In the genomic region with DNA sequence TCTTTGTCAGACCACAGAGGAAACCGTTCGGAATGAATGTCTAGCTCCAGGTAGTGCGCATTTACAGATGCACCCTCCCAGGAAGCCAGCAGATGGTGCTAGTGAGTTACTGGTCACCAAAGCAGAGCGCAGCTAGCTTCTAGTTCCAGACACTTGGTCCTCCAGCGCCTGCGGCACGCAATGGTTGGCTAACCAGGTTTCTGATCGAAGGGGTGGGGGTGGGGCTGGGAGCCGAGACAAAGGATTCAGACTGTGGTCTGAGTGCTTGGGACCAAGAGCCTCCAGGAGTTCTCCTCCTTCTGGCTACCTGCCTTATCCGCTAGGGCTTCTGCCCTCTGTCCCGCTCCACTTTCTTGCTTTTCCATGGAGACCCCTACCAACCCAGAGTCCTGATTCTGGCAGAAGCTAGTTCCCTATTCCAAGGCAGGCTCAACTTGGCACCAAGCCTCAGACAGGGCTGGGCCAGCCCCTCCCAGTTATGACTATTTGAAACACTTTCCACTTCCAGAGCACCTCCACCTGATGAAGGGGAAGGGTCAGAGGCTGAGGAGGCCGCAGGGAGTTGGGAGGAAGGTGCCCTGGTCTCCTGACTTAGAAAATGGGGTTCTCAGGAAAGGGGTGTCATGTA, we compare ENCODE assay signal across 8 mouse cellular contexts. TPM values are rescaled to one million over a fixed set of nuclear protein-coding genes. Genes with fewer than 3 reads are reported as not detected.
A peak's percentile ranks its signal among the peaks of the same experiment; 100 is the strongest.
DNase-seq lines count a peak whose midpoint lies in the region; ATAC-seq and TF ChIP-seq lines count a peak whose summit lies in the region.

No protein-coding gene starts in this region.

- H3K9ac ChIP-seq in forebrain, embryonic 13.5 days = no peak overlapping the region
- H3K9ac ChIP-seq in neural tube, embryonic 14.5 days (replicated peaks; ENCODE audit: low read depth, low read length) = no peak overlapping the region
- H3K9ac ChIP-seq in stomach, postnatal 0 days (ENCODE audit: low read length) = no peak overlapping the region

- H3K27me3 ChIP-seq in forebrain, embryonic 13.5 days = peaks cover 32% of the 10 kb centered on the region
- no peaks in the 10 kb centered on the region; the same call in 1 of the 2 replicates for H3K27me3 ChIP-seq in neural tube, embryonic 14.5 days (ENCODE audit: control insufficient read depth, insufficient read depth, low read length)
- no peaks in the 10 kb centered on the region for H3K27me3 ChIP-seq in stomach, postnatal 0 days (ENCODE audit: control insufficient read depth, insufficient read depth, low read length)

- DNase-seq in ES-CJ7 (ENCODE audit: low read depth, low spot score) = peak; percentile 97
- DNase-seq in heart, postnatal 4 days = peak; percentile 84
- DNase-seq in layer of hippocampus, adult 18-20 months (ENCODE audit: low spot score in 2 of 2) = peak; percentile 46 to 85
- peak; percentile 78 to 85 for DNase-seq in lung, adult 18-20 months
- peak; percentile 84 for DNase-seq in stomach, postnatal 0 days (ENCODE audit: low spot score)

- H3K27ac ChIP-seq in forebrain, embryonic 13.5 days = no peak overlapping the region
- no peak overlapping the region for H3K27ac ChIP-seq in neural tube, embryonic 14.5 days (ENCODE audit: low read depth, low read length)
- H3K27ac ChIP-seq in stomach, postnatal 0 days (replicated peaks) = no peak overlapping the region

- no peak for TF ChIP-seq EP300 in stomach, postnatal 0 days (optimal IDR thresholded peaks at IDR 0.05)

- H3K4me3 ChIP-seq in forebrain, embryonic 13.5 days = no peak overlapping the region; the same call in 1 of the 2 replicates
- no peak overlapping the region for H3K4me3 ChIP-seq in neural tube, embryonic 14.5 days (ENCODE audit: low read depth, low read length)
- H3K4me3 ChIP-seq in stomach, postnatal 0 days (ENCODE audit: low read depth, low read length) = no peak overlapping the region

- 11% methylated on average over 12 of the region's 12 CpGs for WGBS in forebrain, embryonic 13.5 days
- 13% methylated on average over 12 of the region's 12 CpGs for WGBS in neural tube, embryonic 14.5 days
- 17% methylated on average over 12 of the region's 12 CpGs for WGBS in stomach, postnatal 0 days

- H3K4me2 ChIP-seq in forebrain, embryonic 13.5 days = peak overlapping the region; percentile 48
- peak overlapping the region; percentile 35 for H3K4me2 ChIP-seq in neural tube, embryonic 14.5 days (ENCODE audit: low read depth, low read length)
- H3K4me2 ChIP-seq in stomach, postnatal 0 days (replicated peaks; ENCODE audit: low read depth) = peak overlapping the region; percentile 47

- H3K36me3 ChIP-seq in forebrain, embryonic 13.5 days (ENCODE audit: poor library complexity, severe bottlenecking) = no peaks in the 10 kb centered on the region
- H3K36me3 ChIP-seq in neural tube, embryonic 14.5 days (ENCODE audit: control insufficient read depth, insufficient read depth, low read length) = no peaks in the 10 kb centered on the region
- H3K36me3 ChIP-seq in stomach, postnatal 0 days (ENCODE audit: control insufficient read depth, insufficient read depth, low read length) = no peaks in the 10 kb centered on the region

- peak; percentile 73 for ATAC-seq in cerebellum, adult (ENCODE audit: insufficient number of reproducible peaks, low FRiP score, low TSS enrichment)
- peak; percentile 46 for ATAC-seq in forebrain, embryonic 13.5 days
- peak; percentile 50; the same call in 1 of the 2 replicates for ATAC-seq in neural tube, embryonic 14.5 days (ENCODE audit: low read depth)
- peak; percentile 74 for ATAC-seq in stomach, postnatal 0 days (ENCODE audit: low FRiP score, low TSS enrichment)

- peak; percentile 94 for TF ChIP-seq CTCF in stomach, postnatal 0 days (IDR thresholded peaks at IDR 0.05; ENCODE audit: low read depth)

- H3K9me3 ChIP-seq in forebrain, embryonic 13.5 days (replicated peaks) = no peaks in the 10 kb centered on the region
- no peaks in the 10 kb centered on the region for H3K9me3 ChIP-seq in neural tube, embryonic 14.5 days (ENCODE audit: control insufficient read depth, low read length)
- H3K9me3 ChIP-seq in stomach, postnatal 0 days (ENCODE audit: control insufficient read depth, low read length) = no peaks in the 10 kb centered on the region

- H3K4me1 ChIP-seq in forebrain, embryonic 13.5 days = peaks cover 35% of the 10 kb centered on the region
- peaks cover 15% of the 10 kb centered on the region for H3K4me1 ChIP-seq in neural tube, embryonic 14.5 days (ENCODE audit: control insufficient read depth, insufficient read depth, low read length)
- peaks cover 8% of the 10 kb centered on the region; the same call in 1 of the 2 replicates for H3K4me1 ChIP-seq in stomach, postnatal 0 days (replicated peaks; ENCODE audit: control insufficient read depth, insufficient read depth)

RNA-seq across cellular contexts. Expression of a gene that starts 2.4 kb away (rescaled TPM):
- 3.9 and 6.1 TPM in 2 replicates for polyA plus RNA-seq in forebrain, embryonic 13.5 days (2015; fragmentation: Nextera tagmentation; extraction: Ambion mirVana)
- under 1 TPM; 0.43 to 0.52 TPM for total RNA-seq in heart, postnatal 4 days (2021)
- total RNA-seq in layer of hippocampus, adult 18-20 months (2021) = not detected
- 0.94 and 1.2 TPM in 2 replicates for polyA plus RNA-seq in neural tube, embryonic 14.5 days (2014; fragmentation: Nextera tagmentation; extraction: Ambion mirVana)
- 2.5 and 2.8 TPM in 2 replicates for polyA plus RNA-seq in stomach, postnatal 0 days (2015; fragmentation: Nextera tagmentation; extraction: Ambion mirVana)

RNA-seq across cellular contexts. Expression of a gene that starts 19.4 kb away (rescaled TPM):
- polyA plus RNA-seq in forebrain, embryonic 13.5 days (2015; fragmentation: Nextera tagmentation; extraction: Ambion mirVana) = 20.6 and 24.8 TPM in 2 replicates
- total RNA-seq in heart, postnatal 4 days (2021) = 10 to 100 TPM; 14.6 to 15.9 TPM
- 10 to 100 TPM; 31.9 to 34.2 TPM for total RNA-seq in layer of hippocampus, adult 18-20 months (2021)
- polyA plus RNA-seq in neural tube, embryonic 14.5 days (2014; fragmentation: Nextera tagmentation; extraction: Ambion mirVana) = 27.9 and 32.5 TPM in 2 replicates
- 15.6 and 17.2 TPM in 2 replicates for polyA plus RNA-seq in stomach, postnatal 0 days (2015; fragmentation: Nextera tagmentation; extraction: Ambion mirVana)

RNA-seq across cellular contexts. Expression of a gene that starts 44.8 kb away (rescaled TPM):
- polyA plus RNA-seq in forebrain, embryonic 13.5 days (2015; fragmentation: Nextera tagmentation; extraction: Ambion mirVana) = 34.6 and 40.4 TPM in 2 replicates
- total RNA-seq in heart, postnatal 4 days (2021) = 10 to 100 TPM; 44.4 to 46.1 TPM
- total RNA-seq in layer of hippocampus, adult 18-20 months (2021) = 10 to 100 TPM; 54.8 to 58.5 TPM
- polyA plus RNA-seq in neural tube, embryonic 14.5 days (2014; fragmentation: Nextera tagmentation; extraction: Ambion mirVana) = 189 and 259 TPM in 2 replicates
- 89.9 and 99.8 TPM in 2 replicates for polyA plus RNA-seq in stomach, postnatal 0 days (2015; fragmentation: Nextera tagmentation; extraction: Ambion mirVana)

RNA-seq across cellular contexts. Expression of a gene that starts 49.7 kb away (rescaled TPM):
- 136 and 152 TPM in 2 replicates for polyA plus RNA-seq in forebrain, embryonic 13.5 days (2015; fragmentation: Nextera tagmentation; extraction: Ambion mirVana)
- 10 to 100 TPM; 58.2 to 59.5 TPM for total RNA-seq in heart, postnatal 4 days (2021)
- total RNA-seq in layer of hippocampus, adult 18-20 months (2021) = 100 to 1,000 TPM; 280 to 300 TPM
- 235 and 254 TPM in 2 replicates for polyA plus RNA-seq in neural tube, embryonic 14.5 days (2014; fragmentation: Nextera tagmentation; extraction: Ambion mirVana)
- polyA plus RNA-seq in stomach, postnatal 0 days (2015; fragmentation: Nextera tagmentation; extraction: Ambion mirVana) = 96.2 and 101 TPM in 2 replicates
